Comparison of ENCODE assay signal across 11 mouse cellular contexts in the genomic region with DNA sequence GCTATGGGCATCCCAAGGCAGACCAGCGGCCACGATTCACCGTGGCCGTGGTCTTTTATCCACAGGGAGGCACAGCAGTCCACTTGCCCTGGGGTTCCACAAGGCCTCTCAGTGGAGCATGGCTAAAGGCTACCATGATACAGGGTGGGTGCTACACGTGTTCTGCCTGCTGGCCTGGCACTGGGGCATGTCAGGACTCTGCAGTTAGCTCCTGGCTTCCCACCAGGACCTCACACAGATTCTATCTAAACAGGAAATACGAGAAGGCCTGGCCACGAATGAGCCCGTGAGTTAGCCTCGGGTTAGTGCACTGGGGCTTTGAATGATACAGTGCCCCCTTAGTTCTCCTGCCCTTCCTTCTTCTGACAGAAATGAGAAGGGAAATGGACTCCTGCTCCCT.
DNase-seq lines count a peak whose midpoint lies in the region; ATAC-seq and TF ChIP-seq lines count a peak whose summit lies in the region.
"Had no signal": no experiment of that assay in that cellular context is flagged by ENCODE, and none has a peak within 500 bp of the region (broad histone marks: within the 10 kb centered on the region; RNA-seq: fewer than 3 reads in every experiment).

No protein-coding gene starts in this region.

- no peak for TF ChIP-seq POLR2A in brain, embryonic 14.5 days (IDR thresholded peaks at IDR 0.05; ENCODE audit: borderline replicate concordance, extremely low read depth, insufficient read depth, insufficient read length, poor library complexity, severe bottlenecking)
- no peak for TF ChIP-seq POLR2A in limb, embryonic 14.5 days (IDR thresholded peaks at IDR 0.05; ENCODE audit: borderline replicate concordance, extremely low read depth, insufficient read depth, insufficient read length)

- no peak for ATAC-seq in heart, embryonic 16.5 days (replicated peaks; ENCODE audit: extremely low read depth, insufficient read depth, low FRiP score)
- ATAC-seq in limb, embryonic 14.5 days (ENCODE audit: low FRiP score, low read depth), result peak; percentile 44; the same call in 1 of the 2 replicates
- no peak for ATAC-seq in CD4-positive, CD25-positive, alpha-beta regulatory T cell, adult 4 months

- no peaks in the 10 kb centered on the region for H3K36me3 ChIP-seq in heart, embryonic 16.5 days (ENCODE audit: control insufficient read depth, insufficient read depth)
- H3K36me3 ChIP-seq in limb, embryonic 14.5 days (ENCODE audit: control insufficient read depth, insufficient read depth, low read length), result no peaks in the 10 kb centered on the region; the same call in none of the 2 replicates
- H3K36me3 ChIP-seq: midbrain, embryonic 12.5 days; neural tube, embryonic 12.5 days had no signal

- H3K9me3 ChIP-seq in heart, embryonic 16.5 days (replicated peaks; ENCODE audit: control insufficient read depth, low read length), result no peaks in the 10 kb centered on the region
- H3K9me3 ChIP-seq in limb, embryonic 14.5 days (ENCODE audit: control insufficient read depth, low read length), result no peaks in the 10 kb centered on the region
- H3K9me3 ChIP-seq: midbrain, embryonic 12.5 days; neural tube, embryonic 12.5 days had no signal

- no peak overlapping the region for H3K4me3 ChIP-seq in heart, embryonic 16.5 days (ENCODE audit: low read length)
- no peak overlapping the region for H3K4me3 ChIP-seq in limb, embryonic 14.5 days (replicated peaks; ENCODE audit: low read length)
- H3K4me3 ChIP-seq: midbrain, embryonic 12.5 days; neural tube, embryonic 12.5 days had no signal

- H3K4me2 ChIP-seq in heart, embryonic 16.5 days (ENCODE audit: low read depth, low read length), result no peak overlapping the region
- no peak overlapping the region for H3K4me2 ChIP-seq in limb, embryonic 14.5 days (replicated peaks; ENCODE audit: low read depth, low read length, severe bottlenecking)
- H3K4me2 ChIP-seq: midbrain, embryonic 12.5 days; neural tube, embryonic 12.5 days had no signal

- peak overlapping the region; percentile 17; the same call in 1 of the 2 replicates for H3K9ac ChIP-seq in heart, embryonic 16.5 days (ENCODE audit: low read length)
- H3K9ac ChIP-seq in limb, embryonic 14.5 days (ENCODE audit: low read depth, low read length, severe bottlenecking), result no peak overlapping the region
- H3K9ac ChIP-seq: midbrain, embryonic 12.5 days; neural tube, embryonic 12.5 days had no signal

- 52% methylated on average over 9 of the region's 9 CpGs for WGBS in heart, embryonic 16.5 days
- 38% methylated on average over 9 of the region's 9 CpGs for WGBS in limb, embryonic 14.5 days

- no peak for TF ChIP-seq CTCF in brain, embryonic 14.5 days (IDR thresholded peaks at IDR 0.05; ENCODE audit: borderline replicate concordance, extremely low read depth, insufficient read depth, insufficient read length)

- DNase-seq in heart, adult 11 months, result no peak
- DNase-seq in brain, embryonic 14.5 days (ENCODE audit: low read depth), result peak; percentile 25
- DNase-seq in kidney, adult 11 months, result peak; percentile 39
- no peak for DNase-seq in limb, embryonic 14.5 days (ENCODE audit: low spot score)
- DNase-seq in gastrocnemius, adult 8-10 months (ENCODE audit: low spot score in 2 of 2), result no peak
- DNase-seq: cerebellum, adult 11-12 months; right cerebral cortex, postnatal 14 days had no signal

- H3K27ac ChIP-seq in heart, embryonic 16.5 days (ENCODE audit: low read length), result no peak overlapping the region
- H3K27ac ChIP-seq in limb, embryonic 14.5 days (replicated peaks; ENCODE audit: low read depth, low read length), result no peak overlapping the region; the same call in 1 of the 2 replicates
- H3K27ac ChIP-seq: midbrain, embryonic 12.5 days; neural tube, embryonic 12.5 days had no signal

- H3K27me3 ChIP-seq in heart, embryonic 16.5 days (ENCODE audit: control insufficient read depth, insufficient read depth, low read length), result no peaks in the 10 kb centered on the region
- H3K27me3 ChIP-seq in limb, embryonic 14.5 days (ENCODE audit: control insufficient read depth, insufficient read depth, low read length), result no peaks in the 10 kb centered on the region
- H3K27me3 ChIP-seq: midbrain, embryonic 12.5 days; neural tube, embryonic 12.5 days had no signal

- peaks cover 45% of the 10 kb centered on the region for H3K4me1 ChIP-seq in heart, embryonic 16.5 days (ENCODE audit: control insufficient read depth, insufficient read depth, low read length)
- peaks cover 31% of the 10 kb centered on the region for H3K4me1 ChIP-seq in limb, embryonic 14.5 days (ENCODE audit: control insufficient read depth, insufficient read depth, low read length)

Comparison
In these comparisons a context has a peak if more than half of its experiments do, and no peak if none do; other contexts are left out.
1. DNase-seq: peak in brain, embryonic 14.5 days (single experiment) and kidney, adult 11 months (single experiment); none in heart, adult 11 months (single experiment), limb, embryonic 14.5 days (single experiment) and gastrocnemius, adult 8-10 months (0 of 2).